Mouse (Mus musculus) C2C12 (cell line): ENCODE data around the gene Tenm4. TPM values are rescaled to one million over a fixed set of nuclear protein-coding genes. Genes with fewer than 3 reads are reported as not detected.
"Not testable (repeated sequence)": the region's sequence is repeated elsewhere in the genome, so short reads cannot be mapped to it uniquely, and the experiment has no call there.

Experiments used
- H3K27me3 ChIP-seq: one replicate; pipeline ENCODE4 v1.6.1; 2011; ENCODE audit not compliant: control insufficient read depth, insufficient read depth, insufficient read length
- H3K36me3 ChIP-seq: one replicate; pipeline ENCODE4 v1.6.1; 2011; ENCODE audit not compliant: control insufficient read depth, insufficient read depth
- H3K4me3 ChIP-seq: one replicate; pipeline ENCODE4 v1.5.1; 2011; ENCODE audit warnings: mild to moderate bottlenecking, control low read depth; ENCODE audit not compliant: poor library complexity, insufficient read depth, severe bottlenecking
- H3K79me2 ChIP-seq: one replicate; pipeline ENCODE4 v1.6.1; 2011; ENCODE audit not compliant: control insufficient read depth, insufficient read depth
- H3K79me3 ChIP-seq: one replicate; pipeline ENCODE4 v1.6.1; 2011; ENCODE audit warnings: low read depth, control low read depth
- H3ac ChIP-seq: one replicate; pipeline ENCODE3; 2011; ENCODE audit warnings: low read depth; ENCODE audit not compliant: control insufficient read depth, insufficient read length
- CEBPB ChIP-seq: IDR thresholded peaks from one replicate; pipeline ENCODE4 v1.6.1; 2011; ENCODE audit warnings: low read depth, mild to moderate bottlenecking, control low read depth, moderate library complexity
- CTCF ChIP-seq: IDR thresholded peaks from one replicate; pipeline ENCODE4 v1.5.1; 2011; ENCODE audit not compliant: control insufficient read depth, insufficient read depth, insufficient read length
- FOSL1 ChIP-seq: IDR thresholded peaks from one replicate; pipeline ENCODE4 v1.8.0; 2011; ENCODE audit warnings: mild to moderate bottlenecking, low read length; ENCODE audit not compliant: poor library complexity, insufficient read depth, severe bottlenecking
- MAX ChIP-seq: IDR thresholded peaks from one replicate; pipeline ENCODE4 v1.6.1; 2011; ENCODE audit warnings: mild to moderate bottlenecking, control low read depth
- MYOD1 ChIP-seq: IDR thresholded peaks from one replicate; pipeline ENCODE4 v1.6.1; 2011; ENCODE audit warnings: low read depth; ENCODE audit not compliant: control insufficient read depth, insufficient read length
- MYOG ChIP-seq: IDR thresholded peaks from one replicate; pipeline ENCODE4 v1.6.1; 2011; ENCODE audit not compliant: control insufficient read depth, insufficient read length; ENCODE audit errors: extremely low read depth
- USF1 ChIP-seq: IDR thresholded peaks from one replicate; pipeline ENCODE4 v1.6.1; 2011; ENCODE audit warnings: low read depth, mild to moderate bottlenecking, control low read depth, moderate library complexity
- polyA plus RNA-seq: library from polyadenylated mRNA; unstranded; fragments of >200 nt; fragmentation: generic; extraction: Trizol; gene quantifications from one replicate; pipeline ENCODE4 v1.2.1, GENCODE M21; 2012; ENCODE audit warnings: missing spikeins

The Tenm4 gene
- polyA plus RNA-seq, 1 experiment: 0.71 TPM

DNA sequence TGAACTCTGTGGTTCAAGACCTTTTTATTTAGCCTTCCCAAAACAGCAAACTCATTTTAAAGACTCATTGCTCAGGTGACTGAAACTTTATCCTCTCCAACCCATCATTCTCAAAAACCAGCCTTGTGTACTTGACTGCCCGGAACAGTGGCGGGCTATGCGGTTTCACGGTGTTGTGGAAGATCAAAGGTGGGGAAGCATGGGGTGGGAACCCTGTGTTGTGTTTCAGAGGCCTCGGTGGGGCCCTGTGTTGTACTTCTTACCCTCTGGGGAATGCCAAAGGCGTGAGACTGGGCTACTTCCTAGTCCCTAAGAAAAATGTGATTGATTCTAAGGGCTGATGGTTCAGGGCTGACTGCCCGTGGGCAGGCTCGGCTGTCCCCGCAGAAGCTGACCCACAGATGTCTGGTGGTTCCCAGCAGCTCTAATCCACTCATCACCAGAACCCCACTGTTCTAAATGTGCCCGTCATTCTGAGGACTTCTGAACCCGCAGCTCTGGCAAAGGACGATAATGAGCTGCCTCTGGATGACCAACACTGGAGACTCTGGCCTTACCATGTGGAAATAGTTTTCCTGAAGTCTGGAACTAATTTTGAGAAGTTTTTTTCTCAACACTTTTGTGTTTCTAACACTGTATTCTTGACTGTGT, 739.4 kb downstream of the Tenm4 start:
- TF ChIP-seq MYOD1: no peak
- TF ChIP-seq FOSL1: no peak
- no peak for TF ChIP-seq MYOG
- TF ChIP-seq CEBPB: no peak
- TF ChIP-seq CTCF: no peak
- TF ChIP-seq MAX: no peak
- no peak for TF ChIP-seq USF1
- Histone ChIP-seq H3K79me2 (no peaks in the 10 kb centered on the region), H3K27me3 (no peaks in the 10 kb centered on the region), H3K36me3 (no peaks in the 10 kb centered on the region), H3K4me3 (no peak overlapping the region), H3K79me3 (no peaks in the 10 kb centered on the region), H3ac (no peak overlapping the region)

DNA sequence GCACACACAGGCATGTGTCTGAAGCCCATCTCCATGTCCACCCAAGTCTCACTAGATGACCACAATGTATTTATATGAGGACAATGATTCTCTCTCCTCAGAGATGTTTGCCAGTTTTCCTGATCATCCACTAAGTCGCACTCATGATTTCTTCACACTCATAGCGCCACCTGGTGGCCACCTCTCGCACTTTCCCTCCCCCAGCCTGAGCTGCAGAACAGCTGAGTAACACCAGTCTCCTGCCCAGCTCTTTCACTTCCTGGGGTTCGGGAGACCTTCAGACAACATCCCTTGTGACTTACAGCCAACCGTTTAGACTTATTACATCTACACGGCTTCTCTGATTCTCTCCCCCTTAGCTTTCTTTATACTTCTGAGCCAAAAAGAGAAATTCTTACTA, 743.0 kb downstream of the Tenm4 start:
- Histone ChIP-seq H3K79me2 (no peaks in the 10 kb centered on the region), H3K79me3 (no peaks in the 10 kb centered on the region), H3ac (no peak overlapping the region), H3K36me3 (no peaks in the 10 kb centered on the region), H3K4me3 (no peak overlapping the region), H3K27me3 (no peaks in the 10 kb centered on the region)
- TF ChIP-seq FOSL1 (no peak), CTCF (peak; percentile 56), USF1 (no peak)

DNA sequence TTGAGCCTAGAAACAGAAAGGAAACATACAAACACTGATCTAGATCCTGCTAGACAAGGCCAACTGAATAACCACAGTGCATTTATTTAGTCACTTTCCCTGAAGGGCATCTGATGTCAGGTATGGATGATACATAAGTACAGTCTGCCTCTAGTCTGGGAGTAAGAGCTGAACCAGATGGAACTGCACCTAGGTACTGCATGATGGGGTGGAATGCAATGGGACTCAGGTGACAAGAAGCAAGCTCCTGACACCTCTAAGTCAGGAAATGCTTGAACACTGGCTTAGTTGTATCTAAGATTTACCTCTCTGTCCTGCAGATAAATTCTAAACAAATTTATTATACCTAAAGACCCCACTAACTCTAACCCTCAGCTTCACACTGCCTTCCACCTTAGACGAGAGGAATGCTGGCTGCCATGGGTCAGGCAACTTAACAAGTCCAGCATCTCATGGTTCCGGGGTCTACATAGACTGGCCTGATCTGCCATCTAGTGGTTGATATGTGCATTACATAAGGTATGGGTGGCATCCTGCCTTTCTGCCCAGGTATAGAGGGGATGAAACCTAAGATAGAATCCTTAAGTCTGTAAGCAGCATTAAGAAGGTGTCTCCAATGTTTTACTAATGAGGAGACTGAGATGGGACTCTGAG, 744.5 kb downstream of the Tenm4 start:
- TF ChIP-seq CTCF (peak; percentile 7), FOSL1 (no peak)
- Histone ChIP-seq H3K27me3 (no peaks in the 10 kb centered on the region), H3K4me3 (no peak overlapping the region), H3K79me2 (no peaks in the 10 kb centered on the region), H3ac (no peak overlapping the region), H3K79me3 (no peaks in the 10 kb centered on the region), H3K36me3 (no peaks in the 10 kb centered on the region)

DNA sequence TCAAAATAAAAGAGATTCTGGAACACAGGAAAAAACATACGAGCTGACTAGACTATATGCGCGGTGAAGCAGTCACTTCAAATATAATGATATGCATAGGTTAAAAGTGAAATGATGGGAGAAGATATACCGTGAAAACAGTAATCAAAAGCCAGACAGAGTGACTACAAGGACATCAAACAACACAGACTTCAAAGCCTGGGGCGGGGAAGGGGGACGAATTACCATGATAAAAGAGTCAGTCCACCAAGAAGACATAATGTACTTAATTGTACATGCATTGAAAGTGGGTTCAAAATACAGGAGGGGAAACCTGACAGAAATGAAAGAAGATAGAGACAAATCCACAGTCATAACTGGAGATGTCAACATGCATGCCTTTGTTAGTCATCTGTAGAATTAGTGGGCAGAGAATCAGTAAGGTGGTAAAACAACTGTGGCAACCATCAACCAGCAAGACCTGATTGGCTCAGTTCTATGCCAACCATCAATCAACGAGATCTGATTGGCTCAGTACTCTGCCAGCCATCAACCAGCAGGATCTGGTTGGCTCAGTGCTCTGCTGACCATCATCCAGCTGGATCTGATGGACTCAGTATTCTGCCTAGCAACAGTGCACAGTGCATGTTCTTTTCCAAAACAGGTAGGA, 749.5 kb downstream of the Tenm4 start:
- no peaks in the 10 kb centered on the region for H3K36me3 ChIP-seq
- TF ChIP-seq MYOD1: no peak
- no peak for TF ChIP-seq FOSL1
- no peak for TF ChIP-seq CTCF
- TF ChIP-seq USF1: no peak
- no peak for TF ChIP-seq CEBPB
- no peak for TF ChIP-seq MYOG
- TF ChIP-seq MAX: no peak

DNA sequence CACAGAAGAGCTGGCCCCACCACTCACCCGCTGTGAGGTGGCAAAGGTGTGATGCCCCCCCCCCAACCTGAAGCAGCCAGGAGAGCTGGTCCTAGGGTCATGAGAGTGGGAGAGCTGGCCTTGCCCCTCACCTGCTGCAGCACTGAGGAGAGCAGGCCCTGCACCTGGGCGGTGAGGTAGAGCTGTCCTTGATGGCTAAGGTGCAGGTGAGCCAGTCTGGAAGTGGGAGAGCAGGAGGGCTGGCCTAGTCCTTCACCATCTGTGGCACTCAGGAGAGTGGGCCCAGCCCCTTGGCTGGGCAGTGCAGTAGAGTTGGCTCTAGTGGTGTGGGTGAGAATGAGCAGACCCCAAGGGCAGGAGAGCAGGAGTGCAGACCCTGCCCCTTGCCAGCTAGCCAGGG, 751.9 kb downstream of the Tenm4 start:
- no peak overlapping the region for H3ac ChIP-seq
- H3K27me3 ChIP-seq: no peaks in the 10 kb centered on the region
- TF ChIP-seq MYOD1: no peak
- no peak for TF ChIP-seq CEBPB
- TF ChIP-seq MAX: no peak
- TF ChIP-seq MYOG: no peak
- TF ChIP-seq USF1: no peak
- TF ChIP-seq CTCF: no peak
- no peak for TF ChIP-seq FOSL1
- H3K4me3 ChIP-seq: no peak overlapping the region
- H3K36me3 ChIP-seq: no peaks in the 10 kb centered on the region
- no peaks in the 10 kb centered on the region for H3K79me3 ChIP-seq
- H3K79me2 ChIP-seq: no peaks in the 10 kb centered on the region

More for the DNA sequence above, 749.5 kb downstream of the Tenm4 start:
- Histone ChIP-seq H3ac (no peak overlapping the region), H3K79me2 (no peaks in the 10 kb centered on the region), H3K27me3 (no peaks in the 10 kb centered on the region), H3K79me3 (no peaks in the 10 kb centered on the region), H3K4me3 (no peak overlapping the region)

DNA sequence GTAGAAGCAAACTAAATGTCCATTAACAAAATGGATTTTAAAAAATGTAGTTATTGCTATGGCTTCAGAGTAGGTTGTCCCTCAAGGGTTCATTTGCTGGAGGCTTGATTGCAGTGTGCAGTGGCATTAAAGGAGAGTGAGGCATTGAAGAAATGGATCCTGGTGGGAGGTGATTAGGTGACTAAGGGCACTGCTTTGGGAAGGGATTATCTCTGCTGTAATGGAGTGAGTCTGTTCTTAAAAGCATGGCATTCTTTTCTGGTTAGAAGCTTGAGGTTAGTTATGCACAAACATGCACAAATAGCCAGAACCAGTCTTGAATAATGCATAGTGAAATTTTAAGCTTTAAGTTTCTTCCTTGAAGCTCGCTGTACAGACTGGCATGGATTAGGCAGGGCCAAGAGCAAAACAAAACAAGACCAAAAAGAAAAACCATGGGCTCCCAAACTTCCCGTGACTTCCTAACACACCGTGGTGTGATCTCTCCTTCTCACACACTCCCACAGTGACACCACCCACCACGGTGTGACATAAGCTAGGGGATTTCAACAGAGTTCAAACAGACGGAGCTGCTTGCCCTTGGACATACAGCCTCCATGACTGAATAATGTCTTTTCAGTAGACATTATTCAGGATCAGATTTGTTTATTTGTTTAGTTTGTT, 772.8 kb downstream of the Tenm4 start:
- Histone ChIP-seq H3K36me3 (no peaks in the 10 kb centered on the region), H3K79me2 (no peaks in the 10 kb centered on the region), H3K27me3 (no peaks in the 10 kb centered on the region), H3K79me3 (no peaks in the 10 kb centered on the region), H3ac (no peak overlapping the region), H3K4me3 (no peak overlapping the region)
- no peak for TF ChIP-seq MYOG
- no peak for TF ChIP-seq MAX
- TF ChIP-seq CTCF: no peak
- TF ChIP-seq FOSL1: no peak
- no peak for TF ChIP-seq MYOD1
- no peak for TF ChIP-seq USF1
- TF ChIP-seq CEBPB: no peak

DNA sequence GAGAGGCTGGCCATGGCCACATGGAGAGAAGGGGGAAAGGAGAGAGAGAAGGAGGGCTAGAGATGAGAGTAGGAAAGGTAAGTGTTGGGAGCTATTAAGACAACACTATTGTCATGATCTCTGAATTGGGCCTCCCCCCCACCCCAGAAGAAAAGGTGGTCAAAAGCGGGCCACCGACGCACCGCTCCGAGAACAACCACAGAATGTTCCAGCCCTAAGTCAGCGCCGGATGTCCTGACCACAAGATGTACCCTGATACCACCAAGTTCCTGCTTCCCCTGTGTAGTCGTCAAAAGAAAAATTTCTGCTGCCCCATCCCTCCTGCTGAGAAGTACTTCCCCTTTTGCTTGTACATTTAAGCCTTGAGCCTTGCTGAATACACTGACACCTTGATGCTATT, 775.5 kb downstream of the Tenm4 start:
- not testable (repeated sequence) for H3K4me3 ChIP-seq, H3K79me2 ChIP-seq, H3K79me3 ChIP-seq, H3ac ChIP-seq, H3K27me3 ChIP-seq, H3K36me3 ChIP-seq
